Mouse (Mus musculus) mouse embryonic stem cell (cell line): Measurements from ENCODE around the gene Mgat5.

Source experiments
- in situ Hi-C, 2 experiments: fragments of 300-500 bp; cut with MboI; formaldehyde crosslinking; loops; 1 replicate in 1 of 2; 3 replicates in 1 of 2; pipeline ENCODE4 v1.14.3; 2019 to 2020; ENCODE audit warnings: low sequenced_read_pairs in 2 of 2, low pct_unique_long_range_greater_than_20kb in 1 of 2, mixed read lengths in 1 of 2; ENCODE audit not compliant: unreplicated experiment in 1 of 2

The Mgat5 gene

GRCm38 (mm10) chr1:127537204-127538038, 332.6 kb downstream of the Mgat5 start:
- in situ Hi-C loops: no loop called here
